Mouse (Mus musculus): ENCODE measurements at regions not wholly inside any gene's neighbourhood (a gene's known extent, or its start where the extent isn't known, plus 50 kb on each side); places are given as distances from the start of the nearest gene placed in this dataset.

- Histone ChIP-seq H3K79me2 (ENCODE audit: control insufficient read depth, insufficient read depth, low read length, poor library complexity) (no peaks in the 10 kb centered on the region), H3K27ac (ENCODE audit: control insufficient read depth, low read depth, low read length) (no peak overlapping the region), H3K4me3 (ENCODE audit: control insufficient read depth in 1 of 2, insufficient read depth in 1 of 2, low read depth in 2 of 2, low read length in 2 of 2) (no peak overlapping the region), H3K9me3 (replicated peaks; ENCODE audit: insufficient read depth, low read length) (no peaks in the 10 kb centered on the region), H3K36me3 (ENCODE audit: control insufficient read depth in 1 of 2, insufficient read depth in 2 of 2, low read length in 2 of 2) (no peaks in the 10 kb centered on the region), H3K9ac (ENCODE audit: control insufficient read depth, low read depth, low read length, poor library complexity, severe bottlenecking) (no peak overlapping the region), H3K27me3 (ENCODE audit: control insufficient read depth in 1 of 2, insufficient read depth in 2 of 2, low read length in 2 of 2) (no peaks in the 10 kb centered on the region), H3K4me1 (ENCODE audit: control insufficient read depth in 1 of 2, insufficient read depth in 2 of 2, low read length in 2 of 2) (no peaks in the 10 kb centered on the region)
- TF ChIP-seq MAZ (IDR thresholded peaks at IDR 0.05; ENCODE audit: low read depth, low read length) (no peak), MYC (IDR thresholded peaks at IDR 0.05; ENCODE audit: low read depth, low read length) (no peak), MYB (IDR thresholded peaks at IDR 0.05; ENCODE audit: low read depth, low read length) (no peak), USF2 (IDR thresholded peaks at IDR 0.05; ENCODE audit: borderline replicate concordance in 1 of 2, insufficient read depth in 1 of 2, low read depth in 1 of 2, low read length in 2 of 2) (no peak), ZKSCAN1 (IDR thresholded peaks at IDR 0.05; ENCODE audit: low read depth, low read length) (no peak), NELFE (IDR thresholded peaks at IDR 0.05; ENCODE audit: low read depth, low read length) (no peak), SIN3A (IDR thresholded peaks at IDR 0.05; ENCODE audit: low read length) (no peak), E2F4 (IDR thresholded peaks at IDR 0.05; ENCODE audit: borderline replicate concordance, low read depth, low read length) (no peak), ELF1 (IDR thresholded peaks at IDR 0.05; ENCODE audit: low read depth, low read length) (no peak), CTCF (IDR thresholded peaks at IDR 0.05 in 2 of 3, conservative IDR thresholded peaks at IDR 0.05 in 1 of 3; ENCODE audit: control insufficient read depth in 1 of 3, insufficient read depth in 1 of 3, low read depth in 2 of 3, low read length in 3 of 3, poor library complexity in 1 of 3, severe bottlenecking in 1 of 3) (no peak)
- no peak for DNase-seq (ENCODE audit: low read depth, low spot score)
Measured at GRCm38 (mm10) chr1:73160199-73160598, 144.5 kb upstream of the Tnp1 start.

DNA sequence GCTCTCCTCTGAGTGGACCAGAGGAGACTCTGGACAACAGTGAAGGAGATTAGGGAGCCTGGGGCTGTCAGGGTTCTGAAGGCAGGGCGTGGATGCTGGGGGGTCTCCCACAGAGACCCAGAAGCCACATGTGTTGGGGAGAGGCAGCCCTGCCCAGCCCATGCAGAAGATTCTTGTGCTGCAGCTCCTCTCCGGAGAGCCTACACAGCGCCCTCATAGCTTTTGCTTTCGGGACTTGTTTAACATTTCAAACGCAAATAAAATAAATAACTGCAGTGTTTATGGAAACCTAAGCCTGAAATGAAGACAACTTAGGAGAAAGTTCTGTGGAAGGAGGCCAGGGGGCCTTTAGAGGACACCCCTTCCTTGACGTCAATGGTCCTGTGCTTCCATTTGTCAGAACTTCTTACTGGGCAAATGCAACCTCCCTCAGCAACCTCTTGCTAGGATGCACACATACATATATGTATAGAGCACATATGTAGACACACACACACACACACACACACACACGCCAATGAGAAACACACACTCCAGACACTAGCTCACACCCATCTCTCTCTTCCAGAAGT is 143.8 kb upstream of the Tnp1 start:
- H3K27me3 ChIP-seq (ENCODE audit: control insufficient read depth in 1 of 2, insufficient read depth in 2 of 2, low read length in 2 of 2), result no peaks in the 10 kb centered on the region
- no peak overlapping the region for H3K27ac ChIP-seq (ENCODE audit: control insufficient read depth, low read depth, low read length)
- no peak overlapping the region for H3K9ac ChIP-seq (ENCODE audit: control insufficient read depth, low read depth, low read length, poor library complexity, severe bottlenecking)
- DNase-seq (ENCODE audit: low read depth, low spot score), result no peak
- no peak overlapping the region for H3K4me3 ChIP-seq (ENCODE audit: control insufficient read depth in 1 of 2, insufficient read depth in 1 of 2, low read depth in 2 of 2, low read length in 2 of 2)
- H3K9me3 ChIP-seq (replicated peaks; ENCODE audit: insufficient read depth, low read length), result no peaks in the 10 kb centered on the region
- H3K36me3 ChIP-seq (ENCODE audit: control insufficient read depth in 1 of 2, insufficient read depth in 2 of 2, low read length in 2 of 2), result no peaks in the 10 kb centered on the region
- TF ChIP-seq E2F4 (IDR thresholded peaks at IDR 0.05; ENCODE audit: borderline replicate concordance, low read depth, low read length) (no peak), EP300 (IDR thresholded peaks at IDR 0.05; ENCODE audit: low read depth in 1 of 2, low read length in 2 of 2) (no peak), MXI1 (IDR thresholded peaks at IDR 0.05; ENCODE audit: low read depth, low read length) (no peak), GABPA (IDR thresholded peaks at IDR 0.05; ENCODE audit: low read depth, low read length) (no peak), MYC (IDR thresholded peaks at IDR 0.05; ENCODE audit: low read depth, low read length) (no peak), ELF1 (IDR thresholded peaks at IDR 0.05; ENCODE audit: low read depth, low read length) (no peak), MAFK (IDR thresholded peaks at IDR 0.05; ENCODE audit: borderline replicate concordance, low read depth, low read length) (no peak), ZC3H11A (IDR thresholded peaks at IDR 0.05; ENCODE audit: low read depth, low read length) (no peak), MAZ (IDR thresholded peaks at IDR 0.05; ENCODE audit: low read depth, low read length) (no peak), POLR2AphosphoS5 (IDR thresholded peaks at IDR 0.05; ENCODE audit: borderline replicate concordance, low read depth, low read length) (no peak), JUND (IDR thresholded peaks at IDR 0.05; ENCODE audit: low read depth, low read length) (no peak), MYB (IDR thresholded peaks at IDR 0.05; ENCODE audit: low read depth, low read length) (no peak), USF2 (IDR thresholded peaks at IDR 0.05; ENCODE audit: borderline replicate concordance in 1 of 2, insufficient read depth in 1 of 2, low read depth in 1 of 2, low read length in 2 of 2) (no peak), MAX (IDR thresholded peaks at IDR 0.05; ENCODE audit: low read length) (no peak)
- H3K79me2 ChIP-seq (ENCODE audit: control insufficient read depth, insufficient read depth, low read length, poor library complexity), result no peaks in the 10 kb centered on the region
- no peaks in the 10 kb centered on the region for H3K4me1 ChIP-seq (ENCODE audit: control insufficient read depth in 1 of 2, insufficient read depth in 2 of 2, low read length in 2 of 2)
